Mouse (Mus musculus) layer of hippocampus, adult 9-11 months (tissue): Measurements from ENCODE around the gene Ube2m.

Experiments used
- DNase-seq: peaks from one replicate; pipeline ENCODE4 v3.0.0; 2022

Ube2m gene

GRCm38 (mm10) chr7:13033451-13034147, 4.5 kb downstream of the Ube2m start:
- no peak for DNase-seq

GRCm38 (mm10) chr7:13032541-13032940, 5.5 kb downstream of the Ube2m start:
- DNase-seq = no peak

GRCm38 (mm10) chr7:13031983-13032382, 6.1 kb downstream of the Ube2m start:
- no peak for DNase-seq

- DNase-seq = no peak
Observed at GRCm38 (mm10) chr7:13031069-13031468, 7.0 kb downstream of the Ube2m start.

- DNase-seq = no peak
Observed at GRCm38 (mm10) chr7:13028986-13029385, 9.1 kb downstream of the Ube2m start.

- DNase-seq = no peak
Observed at GRCm38 (mm10) chr7:13025511-13026112, 12.5 kb downstream of the Ube2m start.

GRCm38 (mm10) chr7:13024805-13025204, 13.3 kb downstream of the Ube2m start:
- DNase-seq = peak; percentile 87

- DNase-seq = peak; percentile 95
Observed at GRCm38 (mm10) chr7:13023928-13024731, 13.9 kb downstream of the Ube2m start.

- DNase-seq = peak; percentile 65
Observed at GRCm38 (mm10) chr7:13022773-13023535, 15.1 kb downstream of the Ube2m start.

- DNase-seq = no peak
Observed at GRCm38 (mm10) chr7:13015217-13015616, 22.9 kb downstream of the Ube2m start.

GRCm38 (mm10) chr7:13014275-13014839, 23.7 kb downstream of the Ube2m start:
- no peak for DNase-seq

GRCm38 (mm10) chr7:13013671-13014070, 24.4 kb downstream of the Ube2m start:
- DNase-seq = no peak

- no peak for DNase-seq
Observed at GRCm38 (mm10) chr7:13010005-13010908, 27.8 kb downstream of the Ube2m start, which contains the start of gene Zbtb45. TSS of gene Zbtb45 (minus strand) at chr7:13010034.

- DNase-seq = peak; percentile 94
Observed at GRCm38 (mm10) chr7:13009143-13010004, 28.7 kb downstream of the Ube2m start.

GRCm38 (mm10) chr7:13007341-13008092, 30.6 kb downstream of the Ube2m start:
- no peak for DNase-seq

GRCm38 (mm10) chr7:13006531-13006930, 31.5 kb downstream of the Ube2m start:
- no peak for DNase-seq

- DNase-seq = no peak
Observed at GRCm38 (mm10) chr7:13006011-13006410, 32.1 kb downstream of the Ube2m start.

- DNase-seq = no peak
Observed at GRCm38 (mm10) chr7:13003380-13003779, 34.7 kb downstream of the Ube2m start.

GRCm38 (mm10) chr7:13001584-13001983, 36.5 kb downstream of the Ube2m start:
- no peak for DNase-seq

GRCm38 (mm10) chr7:12998851-12999250, 39.2 kb downstream of the Ube2m start, which contains the start of gene Trim28:
TSS of gene Trim28 (plus strand) at chr7:12999114.
- no peak for DNase-seq
